Mouse (Mus musculus): Measurements from ENCODE around the gene Cyp2d10.
"Not testable (repeated sequence)": the region's sequence is repeated elsewhere in the genome, so short reads cannot be mapped to it uniquely, and the experiment has no call there.

The Cyp2d10 gene

DNA sequence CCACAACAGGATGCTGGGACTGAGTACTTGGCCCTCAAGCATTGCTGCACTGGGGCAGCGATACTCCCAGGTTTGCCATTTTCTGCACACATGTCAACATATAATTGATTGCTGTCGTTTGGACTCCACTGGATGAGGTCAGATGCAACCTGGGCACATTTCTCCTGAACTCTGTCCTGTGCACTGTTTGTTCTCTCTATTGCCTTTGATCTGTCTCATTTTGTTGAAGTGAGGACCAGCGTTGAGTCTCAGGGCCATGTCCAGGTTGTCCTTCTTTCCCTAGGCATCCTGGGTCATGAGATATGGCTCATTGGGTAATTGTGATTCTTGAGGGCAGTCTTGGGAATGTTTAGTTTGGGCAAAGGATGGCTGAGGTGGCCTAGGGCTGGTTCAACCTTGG lies 11.0 kb downstream of the Cyp2d10 start:
- DNase-seq, result not testable (repeated sequence)

DNA sequence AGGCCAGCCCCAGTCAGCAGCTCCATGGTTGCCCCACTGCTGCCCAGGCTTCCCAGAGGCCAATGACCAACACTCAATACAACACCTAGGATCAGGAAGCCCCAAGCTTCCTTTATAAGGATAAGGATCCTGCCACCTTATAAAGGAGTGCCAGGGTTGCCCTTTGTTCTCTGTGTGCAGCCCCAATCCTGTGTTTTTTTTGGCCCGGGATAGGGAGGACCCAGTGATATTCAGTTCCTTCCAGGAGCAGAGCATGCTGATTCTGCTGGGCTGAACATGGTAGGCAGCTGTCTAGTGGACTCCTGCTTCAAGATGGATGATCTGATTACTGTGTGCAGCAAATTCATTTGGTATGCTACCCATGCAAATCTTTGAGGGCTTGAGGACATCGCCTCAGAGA lies 13.1 kb downstream of the Cyp2d10 start, which contains the start of gene Cyp2d11:
Gene Cyp2d11, minus strand, starts transcription at position 101 of the 400 bp plus-strand sequence.
- not testable (repeated sequence) for DNase-seq

DNA sequence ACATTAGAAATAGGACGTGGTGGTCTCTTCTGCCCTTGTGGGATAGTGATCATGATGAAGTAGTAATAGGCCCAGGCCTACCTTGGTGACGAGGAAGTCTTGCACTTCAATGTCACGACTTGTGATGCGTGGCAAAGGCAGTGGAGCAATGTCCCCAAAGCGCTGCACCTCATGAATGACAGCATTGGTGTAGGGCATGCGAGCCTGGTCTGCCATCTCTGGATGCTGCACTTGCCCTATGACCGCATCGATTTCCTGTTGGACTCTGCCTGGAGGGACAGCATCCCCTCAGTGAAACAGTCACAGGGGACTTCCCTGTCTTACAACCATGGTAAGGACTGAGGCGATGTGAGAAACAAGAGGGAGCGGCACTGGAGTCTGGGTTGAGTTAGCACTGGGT lies 17.1 kb downstream of the Cyp2d10 start:
- not testable (repeated sequence) for DNase-seq

DNA sequence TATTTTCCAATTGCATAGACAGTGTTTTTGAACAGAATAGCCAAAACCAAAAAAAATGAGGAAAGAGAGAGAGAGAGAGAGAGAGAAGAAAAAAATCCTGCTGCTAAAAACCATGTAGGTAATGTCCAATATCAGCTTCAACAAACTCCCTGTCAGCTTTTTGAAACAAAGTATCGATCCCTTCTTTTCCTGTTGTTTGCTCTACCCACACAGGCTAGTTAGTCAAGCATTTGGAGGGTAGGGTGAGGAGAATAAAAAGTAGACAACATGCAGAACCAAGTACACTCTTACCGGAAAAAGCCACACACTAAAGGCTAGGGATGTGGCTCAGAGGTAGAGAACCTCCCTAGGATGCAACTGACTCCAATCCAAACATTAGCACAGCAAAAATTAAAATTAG lies 21.3 kb downstream of the Cyp2d10 start:
- DNase-seq, result no peak

DNA sequence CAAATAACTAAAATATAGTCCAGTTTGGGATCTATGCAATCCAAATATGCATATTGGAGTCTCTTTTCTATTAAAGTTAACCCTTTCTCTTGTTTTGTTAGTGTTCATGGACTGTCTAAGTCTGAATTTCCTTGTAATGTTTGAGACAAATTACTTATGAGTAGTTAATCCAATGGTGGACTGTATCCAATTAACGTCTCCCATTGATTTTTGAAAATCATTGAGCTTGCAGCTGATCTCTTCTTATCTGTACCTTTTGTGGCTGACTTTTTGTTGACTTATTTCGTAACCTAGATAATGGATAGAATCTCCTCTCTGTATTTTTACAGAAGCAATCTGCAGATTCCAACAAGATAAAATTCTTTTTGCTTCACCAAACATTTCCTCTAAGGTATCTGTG lies 24.6 kb downstream of the Cyp2d10 start:
- DNase-seq, result no peak

DNA sequence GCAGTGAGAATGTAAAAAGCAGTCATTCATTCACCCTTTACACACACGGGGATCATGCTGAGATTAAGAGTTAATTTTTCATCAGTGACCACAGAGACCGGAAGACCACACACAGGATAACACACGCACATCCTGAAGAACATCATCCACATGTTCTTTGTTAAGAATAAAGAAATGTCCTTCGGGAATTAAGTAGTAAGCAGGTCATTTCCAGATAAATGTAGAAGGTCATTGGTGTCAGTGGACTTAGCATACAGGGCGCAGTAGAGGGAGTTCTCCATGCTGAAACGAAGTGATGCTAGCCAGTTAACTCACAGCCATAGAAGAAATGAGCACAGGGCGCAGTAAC lies 26.3 kb downstream of the Cyp2d10 start:
- DNase-seq, result peak in 1 of 2 experiments; percentile 30

DNA sequence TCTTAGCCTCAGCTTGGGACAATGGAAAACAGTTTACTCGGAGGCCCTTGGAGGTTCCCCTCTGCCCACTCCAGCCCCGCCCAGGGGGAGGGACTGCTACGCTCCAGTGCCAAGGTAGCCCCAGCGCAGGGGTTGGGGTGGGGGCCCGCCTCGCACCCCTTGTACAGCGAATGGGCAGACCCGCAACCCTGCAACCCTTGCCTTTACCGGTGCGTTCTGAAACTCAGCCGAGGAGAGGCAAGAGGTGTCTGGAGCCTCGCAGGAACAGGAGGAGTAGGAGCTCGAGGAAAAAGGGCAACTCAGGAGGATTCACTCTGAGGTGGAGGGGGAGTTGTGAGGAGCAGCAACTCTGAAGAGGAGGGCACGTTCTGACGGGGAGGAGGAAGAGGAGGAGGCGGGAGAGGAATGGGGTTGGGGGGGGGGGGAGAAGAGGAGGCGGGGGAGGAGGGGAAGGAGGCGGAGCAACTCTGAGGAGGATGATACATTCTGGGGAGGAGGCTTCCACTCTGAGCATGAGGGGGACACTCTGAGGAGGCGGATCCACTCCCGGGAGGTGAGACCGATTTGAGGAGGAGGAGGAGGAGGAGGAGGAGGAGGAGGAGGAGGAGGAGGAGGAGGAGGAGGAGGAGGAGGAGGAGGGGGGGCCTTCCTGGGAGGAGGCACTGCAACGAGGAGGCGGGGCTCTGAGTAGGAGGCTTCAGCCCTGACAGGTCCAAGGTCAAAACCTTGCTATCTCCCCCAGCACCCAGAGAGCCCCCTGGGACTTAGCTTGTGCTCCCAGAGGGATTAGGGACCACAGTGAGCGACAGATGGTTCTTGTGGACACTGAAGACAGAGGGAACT lies 26.9 kb downstream of the Cyp2d10 start, which contains the start of gene Cyp2d22:
Gene Cyp2d22, minus strand, starts transcription at position 390 of the 843 bp plus-strand sequence.
- peak; percentile 73 to 88 for DNase-seq

DNA sequence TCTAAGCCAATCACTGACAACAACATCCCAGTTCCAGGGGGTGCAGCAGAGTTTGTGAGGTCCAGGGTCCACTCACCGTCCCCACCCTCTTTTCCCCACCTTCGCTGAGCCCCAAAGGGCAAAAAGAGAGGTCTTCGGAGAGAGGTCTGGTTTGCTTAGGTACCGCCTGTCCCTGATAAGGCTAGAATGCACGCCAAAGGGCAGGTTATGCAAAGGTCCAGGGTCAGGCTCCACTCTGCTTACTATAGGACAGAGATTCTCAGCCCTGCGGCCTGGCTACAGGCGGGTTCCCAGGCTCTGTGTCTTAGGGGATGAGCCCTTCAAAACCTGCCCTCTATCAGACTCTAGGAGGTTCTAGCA lies 27.5 kb downstream of the Cyp2d10 start:
- DNase-seq, result no peak

DNA sequence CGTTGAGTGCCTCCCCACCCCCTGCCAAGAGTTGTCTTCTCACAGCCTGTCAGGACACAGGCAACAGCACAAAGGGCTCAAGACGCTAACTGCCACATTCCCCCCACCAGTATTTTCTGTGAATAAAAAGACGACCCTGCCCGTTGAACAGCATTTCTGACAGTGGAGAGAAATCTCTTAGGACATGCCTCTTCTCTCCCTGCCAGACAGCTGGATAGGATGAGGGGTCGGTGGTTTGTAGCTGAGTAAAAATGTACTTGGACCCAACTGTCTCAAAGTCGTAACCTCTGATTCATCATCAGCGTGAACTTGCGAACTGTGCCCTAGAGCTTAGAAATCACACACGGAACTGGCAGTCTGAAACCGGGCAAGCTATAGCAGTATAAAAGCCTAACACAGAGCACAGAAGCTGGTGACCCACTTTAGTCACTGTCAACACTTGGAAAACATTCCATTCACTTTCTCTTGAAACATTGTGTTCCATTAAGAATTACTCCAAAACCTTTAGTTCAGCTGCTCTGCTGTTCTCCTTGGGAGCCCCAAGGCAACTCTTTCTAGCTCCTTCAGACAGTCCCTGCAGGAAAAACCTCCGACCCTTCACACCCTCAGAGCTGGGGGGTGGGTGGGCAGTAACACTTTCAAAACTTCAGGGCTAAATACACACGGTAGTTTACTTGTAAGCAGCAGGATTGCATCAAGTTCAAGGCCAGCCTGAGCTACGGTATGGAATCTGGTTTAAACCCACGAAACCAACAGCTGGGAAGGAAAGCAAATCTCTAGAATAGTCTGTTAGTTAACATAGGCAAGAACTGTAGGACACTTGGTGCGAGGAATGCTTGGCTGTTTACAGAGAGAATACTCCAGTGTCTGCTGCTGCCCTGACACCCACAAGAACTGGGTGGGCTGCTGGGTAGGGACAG lies 28.5 kb downstream of the Cyp2d10 start:
- DNase-seq, result peak; percentile 20 to 58

DNA sequence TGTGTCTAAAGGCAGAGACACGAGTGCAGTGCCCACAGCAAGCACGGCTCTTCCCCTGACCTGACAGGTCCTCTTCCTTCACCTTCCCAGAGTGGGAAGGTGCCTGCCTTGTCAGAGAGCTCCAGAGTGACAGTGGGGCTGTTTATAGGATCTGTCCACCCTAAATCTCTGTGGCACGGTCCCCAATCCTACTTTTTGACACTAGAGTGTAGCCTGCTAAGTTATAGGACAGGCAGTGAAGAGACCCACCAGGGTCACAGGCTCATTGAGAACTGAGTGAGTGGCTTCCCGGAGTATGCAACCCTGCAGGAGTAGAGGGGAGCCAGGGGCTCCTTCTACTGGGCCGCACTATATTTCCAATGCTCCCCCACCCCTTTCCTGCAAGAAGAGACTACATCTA lies 29.3 kb downstream of the Cyp2d10 start:
- DNase-seq, result peak in 1 of 2 experiments; percentile 11

DNA sequence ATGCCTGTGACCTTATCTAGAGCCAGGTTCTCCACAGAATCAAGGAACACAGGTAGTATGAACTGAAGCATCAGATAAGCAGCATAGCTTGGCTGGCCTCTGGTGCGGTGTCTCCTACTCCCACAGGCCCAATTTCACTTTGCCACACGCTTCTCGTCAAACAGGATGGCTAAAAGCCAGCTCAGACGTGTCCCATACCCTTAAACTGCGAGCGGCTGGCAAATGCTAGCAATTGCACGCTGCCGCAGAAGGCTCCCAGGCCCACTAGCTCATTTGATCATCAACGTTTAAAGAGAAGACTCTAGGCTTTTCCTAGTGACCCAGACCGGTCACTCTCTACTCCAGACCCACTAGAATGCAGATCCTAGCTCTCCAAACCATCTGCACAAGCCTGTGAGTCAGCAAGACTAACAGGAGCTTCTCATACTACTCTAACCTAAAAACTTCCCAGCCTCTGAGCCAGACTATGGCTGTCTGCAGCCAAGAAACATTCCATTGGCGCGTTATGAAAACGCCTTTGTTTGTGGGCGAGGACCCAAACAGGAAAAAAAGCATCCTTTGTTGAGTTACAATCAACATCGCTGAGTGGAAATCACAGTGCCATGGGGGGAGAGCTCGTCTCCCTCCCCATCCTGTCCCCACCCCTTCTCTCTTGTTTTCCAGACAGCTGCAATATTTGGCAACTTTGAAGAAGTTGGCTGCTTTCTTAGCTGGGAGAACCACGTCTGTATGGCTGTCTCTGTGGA lies 30.4 kb downstream of the Cyp2d10 start:
- peak; percentile 73 to 77 for DNase-seq

DNA sequence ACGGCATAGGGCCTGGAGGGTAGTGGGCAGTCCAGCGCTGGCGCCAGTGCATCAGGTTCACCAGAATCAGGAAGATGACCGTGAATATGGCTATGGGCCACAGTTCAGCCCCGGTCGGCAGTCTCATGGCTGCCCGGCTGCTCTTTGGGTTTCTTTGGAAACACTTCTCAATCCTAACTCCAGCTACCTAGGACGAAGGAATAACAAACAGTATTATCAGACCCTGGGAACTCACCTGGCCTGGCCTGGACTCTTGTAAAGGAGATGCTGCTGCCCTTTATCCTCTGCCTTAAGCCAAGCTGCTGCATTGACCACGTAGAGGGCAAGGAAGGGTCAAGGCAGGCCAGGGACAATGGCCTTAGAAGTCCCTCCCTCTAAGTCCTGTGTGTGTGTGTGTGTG lies 31.1 kb downstream of the Cyp2d10 start:
- DNase-seq, result peak in 1 of 2 experiments; percentile 35

DNA sequence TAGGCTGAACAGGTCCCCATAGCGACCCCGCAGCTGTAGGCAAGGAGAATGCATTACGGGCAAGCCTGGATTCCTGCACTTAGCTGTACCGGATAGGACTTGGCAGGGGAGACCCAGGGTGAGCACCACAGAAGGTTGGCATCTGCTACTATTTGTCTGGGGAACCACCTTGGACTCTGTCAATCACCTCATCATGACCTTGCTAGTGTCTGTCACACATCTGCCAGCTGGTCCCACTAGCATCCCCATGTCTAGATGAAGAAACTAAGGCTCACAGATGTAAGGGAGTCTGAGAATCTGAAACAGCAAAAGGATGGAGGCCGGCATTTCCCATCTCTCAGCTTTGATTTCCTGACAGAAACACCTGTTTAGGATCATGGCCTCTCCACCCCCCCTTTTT lies 32.6 kb downstream of the Cyp2d10 start:
- DNase-seq, result no peak

DNA sequence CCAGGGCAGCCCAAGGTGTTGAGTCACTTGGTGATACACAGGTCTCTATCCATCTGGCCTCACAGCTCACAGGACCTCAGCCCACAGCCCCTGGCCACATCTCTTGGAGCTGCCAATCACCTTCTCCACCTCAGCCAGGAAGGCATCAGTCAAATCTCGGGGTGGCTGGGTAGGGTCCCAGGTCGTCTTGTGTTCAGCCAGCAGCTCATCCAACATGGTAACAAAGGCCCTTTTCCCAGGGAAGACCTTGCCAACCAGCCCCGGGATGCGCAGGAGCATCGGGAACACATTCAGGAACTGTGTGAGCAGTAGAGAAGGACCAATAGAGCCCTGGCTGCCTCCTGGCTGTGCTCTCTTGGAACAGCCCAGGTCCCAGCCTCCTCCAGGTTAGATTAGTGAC lies 34.0 kb downstream of the Cyp2d10 start:
- no peak for DNase-seq

DNA sequence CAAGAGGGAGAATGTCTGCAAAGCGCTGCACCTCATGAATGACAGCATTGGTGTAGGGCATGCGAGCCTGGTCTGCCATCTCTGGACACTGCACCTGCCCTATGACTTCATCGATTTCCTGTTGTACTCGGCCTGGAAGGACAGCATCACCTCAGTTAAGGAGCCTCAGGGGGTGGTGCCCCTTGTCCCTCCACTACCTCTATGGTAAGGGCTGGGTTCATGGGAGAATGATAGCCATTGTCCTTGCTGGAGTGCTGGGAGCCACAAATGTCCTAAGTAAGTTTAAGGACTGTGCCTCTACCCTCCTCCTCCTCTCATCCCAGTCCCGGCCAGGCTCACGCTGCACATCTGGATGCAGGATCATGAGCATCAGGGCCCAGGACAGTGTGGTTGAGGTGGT lies 34.5 kb downstream of the Cyp2d10 start:
- no peak for DNase-seq

DNA sequence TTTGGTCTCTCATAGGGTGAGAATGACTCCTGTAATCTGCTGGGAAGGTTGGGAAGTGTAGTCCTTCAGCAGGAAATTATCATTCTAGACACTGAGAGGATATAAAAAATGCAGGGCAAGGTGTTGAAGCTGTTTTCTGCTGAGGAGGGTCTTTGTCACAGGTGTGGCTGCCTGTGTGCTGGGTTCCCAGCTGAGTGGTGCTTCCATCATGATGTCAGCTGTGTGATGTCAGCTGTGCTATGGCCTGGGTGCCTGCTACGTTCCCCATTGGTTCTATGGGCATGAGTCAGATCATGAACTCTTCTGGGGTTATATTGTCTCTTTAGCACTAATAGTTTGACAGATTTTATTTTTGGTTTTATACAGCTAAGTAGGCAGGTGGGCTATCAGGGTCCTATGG lies 38.1 kb downstream of the Cyp2d10 start:
- DNase-seq, result peak in 1 of 2 experiments; percentile 31

DNA sequence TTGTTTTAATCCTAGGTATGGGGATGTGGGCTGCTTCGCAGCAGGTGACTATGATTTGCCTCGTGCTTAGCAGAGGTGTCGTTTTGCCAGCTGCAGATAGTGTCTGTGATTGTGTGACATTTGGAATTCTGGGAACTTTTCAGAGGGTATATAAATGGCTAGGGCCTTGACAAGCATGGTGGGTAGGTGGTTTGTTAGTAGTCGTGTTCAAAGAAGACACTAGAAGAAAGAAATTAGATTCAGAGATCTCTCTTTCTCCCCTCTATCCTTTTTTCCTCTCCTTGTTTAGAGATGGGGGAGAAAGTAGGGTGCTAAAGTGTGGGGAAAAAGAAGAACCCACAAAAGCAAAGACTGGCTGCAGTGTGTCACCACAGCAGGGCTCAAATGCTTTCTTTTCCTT lies 38.8 kb downstream of the Cyp2d10 start:
- peak in 1 of 2 experiments; percentile 0 for DNase-seq

DNA sequence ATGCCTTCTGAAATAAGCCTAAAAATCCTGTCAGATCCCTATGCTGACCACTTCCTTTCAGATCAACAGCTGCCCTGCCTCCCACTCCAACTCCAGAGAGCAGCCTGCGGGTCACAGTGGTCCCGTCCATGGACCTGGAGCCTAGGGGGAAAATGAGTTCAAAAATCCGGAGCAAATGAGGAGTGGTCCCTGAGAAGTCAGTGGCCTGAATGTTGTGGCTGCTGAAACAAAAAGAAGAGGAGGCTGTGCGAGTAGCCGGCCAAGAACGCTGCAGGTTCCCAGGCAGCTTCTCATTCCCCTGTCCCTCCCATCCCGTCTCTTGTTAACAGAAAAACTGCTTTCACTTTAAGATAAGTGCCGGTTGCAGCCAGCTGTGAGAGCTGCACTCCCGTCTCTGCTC lies 42.4 kb downstream of the Cyp2d10 start:
- DNase-seq, result peak; percentile 1 to 10

DNA sequence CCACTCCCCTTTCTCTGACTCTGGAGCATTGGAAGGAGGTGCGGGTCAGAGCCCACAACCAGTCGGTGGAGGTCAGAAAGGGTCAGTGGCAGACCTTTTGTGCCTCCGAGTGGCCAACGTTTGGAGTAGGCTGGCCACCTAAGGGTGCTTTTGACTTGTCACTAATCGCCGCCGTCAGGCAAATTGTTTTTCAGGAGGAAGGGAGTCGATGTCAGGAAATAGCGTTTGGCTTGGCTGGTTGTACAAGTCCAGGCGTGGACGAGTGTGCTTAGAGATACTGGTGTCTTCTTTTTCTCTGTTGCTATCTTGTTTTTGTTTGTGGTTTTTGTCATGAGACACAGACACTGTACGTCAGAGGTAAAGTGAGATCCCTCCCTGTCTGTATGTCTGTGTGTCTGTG lies 43.2 kb downstream of the Cyp2d10 start:
- peak; percentile 1 to 13 for DNase-seq

DNA sequence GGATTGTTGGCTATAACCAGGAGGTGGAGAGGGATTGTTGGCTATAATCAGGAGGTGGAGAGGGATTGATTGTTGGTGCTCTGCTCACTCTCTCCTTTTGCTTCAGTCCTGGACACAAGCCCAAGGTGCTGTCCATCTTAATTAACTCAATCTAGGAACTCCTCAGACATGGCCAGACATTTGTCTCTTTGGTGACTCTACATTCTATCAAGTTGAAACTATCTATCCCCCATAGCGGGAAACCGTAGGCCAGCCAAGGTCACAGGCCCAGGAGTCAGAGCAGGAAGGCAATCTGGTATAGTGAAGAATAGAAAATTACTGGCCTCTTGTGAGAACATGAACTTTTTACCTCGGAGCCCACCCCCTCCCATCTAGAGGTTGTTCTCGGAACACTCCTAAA lies 44.8 kb downstream of the Cyp2d10 start:
- DNase-seq, result peak; percentile 53 to 70

DNA sequence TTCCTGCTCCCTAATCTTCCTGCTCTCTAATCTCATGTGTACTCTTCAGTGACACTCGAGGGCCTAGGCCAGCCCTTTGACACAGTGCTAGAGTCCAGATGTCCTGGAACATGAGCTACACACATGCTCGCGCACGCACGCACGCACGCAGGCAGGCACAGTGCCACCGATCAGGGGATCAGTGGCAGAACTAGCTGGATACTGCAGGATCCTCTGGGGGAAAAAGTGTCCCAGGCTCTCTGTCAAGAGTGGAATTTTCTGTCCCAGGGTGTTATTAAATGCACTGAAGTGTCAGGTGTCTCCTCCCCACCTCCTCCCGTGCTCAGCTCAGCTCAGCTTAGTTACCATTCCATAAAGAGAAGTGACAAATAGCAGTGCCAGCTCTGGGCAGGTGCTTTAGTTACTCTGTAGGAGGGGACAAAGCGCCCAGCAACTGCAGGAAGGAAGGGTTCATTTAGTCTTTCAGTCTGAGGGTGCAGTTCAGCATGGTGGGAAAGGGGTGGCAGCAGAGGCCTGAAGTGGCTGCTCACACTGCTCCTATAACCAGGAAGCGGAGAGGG lies 45.5 kb downstream of the Cyp2d10 start:
- DNase-seq, result peak; percentile 51 to 81

DNA sequence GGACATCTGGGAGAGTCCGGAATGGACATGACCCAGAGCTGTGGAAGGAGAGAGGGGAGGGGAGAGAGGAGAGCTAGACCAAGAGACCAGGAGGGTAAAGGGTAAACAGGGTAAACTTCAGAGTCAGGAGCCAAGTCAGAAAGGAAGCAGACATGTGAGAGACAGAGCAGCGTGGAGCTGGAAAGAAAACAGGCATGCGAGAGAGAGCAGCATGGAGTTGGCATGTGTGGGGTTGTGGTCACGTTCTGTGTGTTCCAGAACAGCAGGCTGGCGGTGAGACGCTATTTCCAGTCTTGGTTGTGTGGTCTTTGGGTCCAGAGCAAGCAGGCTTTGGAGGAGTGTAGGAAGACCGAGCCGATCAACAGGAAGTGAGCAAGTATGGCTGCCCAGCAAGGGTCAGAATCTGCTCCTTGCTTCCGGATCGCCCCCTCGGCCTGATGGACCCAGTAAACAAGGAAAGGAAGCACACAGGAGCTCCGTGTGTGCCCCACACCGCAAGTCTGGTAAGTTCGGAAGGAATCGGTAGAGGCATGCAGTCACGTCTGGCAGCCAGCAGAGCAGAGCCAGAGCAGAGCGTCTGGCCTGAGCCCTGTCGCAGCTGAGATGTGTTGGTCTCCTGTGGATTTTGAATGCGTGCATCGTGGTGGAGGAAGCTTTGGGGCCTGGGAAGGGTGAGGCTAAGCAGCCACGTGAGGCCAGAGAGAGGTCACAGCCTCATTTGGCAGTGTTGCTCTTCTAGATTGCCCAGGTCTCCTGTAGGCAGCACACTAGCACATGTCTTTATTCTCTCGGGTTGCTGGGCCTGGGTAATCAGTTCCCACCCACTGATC lies 48.3 kb downstream of the Cyp2d10 start:
- peak; percentile 52 to 80 for DNase-seq
